Mouse (Mus musculus) limb, embryonic 11.5 days (tissue): ENCODE measurements at regions not wholly inside any gene's neighbourhood (a gene's known extent, or its start where the extent isn't known, plus 50 kb on each side); places are given as distances from the start of the nearest gene placed in this dataset.
"Not testable (repeated sequence)": the region's sequence is repeated elsewhere in the genome, so short reads cannot be mapped to it uniquely, and the experiment has no call there.

ENCODE experiments used
- ATAC-seq: fragments of 200-750 bp; cut with Nextera tagmentation; 2 replicates; pipeline ENCODE4 v1.8.0; 2017; ENCODE audit warnings: low read depth; ENCODE audit not compliant: insufficient number of reproducible peaks, low FRiP score, low TSS enrichment
- DNase-seq: peaks from one replicate; pipeline ENCODE4 v3.0.0-alpha.2; 2015; ENCODE audit warnings: low spot score
- H3K27ac ChIP-seq: fragments of 300-500 bp; sonication (generic); replicated peaks from 2 replicates; pipeline ENCODE4 v1.5.1; 2014; ENCODE audit warnings: low read depth, mild to moderate bottlenecking, low read length
- H3K27me3 ChIP-seq: fragments of 300-500 bp; sonication (generic); 2 replicates; pipeline ENCODE4 v1.6.1; 2014; ENCODE audit warnings: mild to moderate bottlenecking, low read length, mixed read lengths; ENCODE audit not compliant: control insufficient read depth, insufficient read depth
- H3K36me3 ChIP-seq: fragments of 300-500 bp; sonication (generic); 2 replicates; pipeline ENCODE4 v1.6.1; 2014; ENCODE audit warnings: mild to moderate bottlenecking, low read length, moderate library complexity, mixed read lengths; ENCODE audit not compliant: control insufficient read depth, insufficient read depth
- H3K4me1 ChIP-seq: fragments of 300-500 bp; sonication (generic); 2 replicates; pipeline ENCODE4 v1.6.1; 2014; ENCODE audit warnings: low read length, mixed read lengths; ENCODE audit not compliant: control insufficient read depth, insufficient read depth
- H3K4me2 ChIP-seq: fragments of 300-500 bp; sonication (generic); 2 replicates; pipeline ENCODE4 v1.6.1; 2014; ENCODE audit warnings: low read depth, mild to moderate bottlenecking, moderate library complexity; ENCODE audit not compliant: severe bottlenecking
- H3K4me3 ChIP-seq: fragments of 300-500 bp; sonication (generic); 2 replicates; pipeline ENCODE4 v1.5.1; 2014; ENCODE audit warnings: low read depth, low read length
- H3K9ac ChIP-seq: fragments of 300-500 bp; sonication (generic); 2 replicates; pipeline ENCODE4 v1.6.1; 2014; ENCODE audit warnings: mild to moderate bottlenecking, low read length
- H3K9me3 ChIP-seq: fragments of 300-500 bp; sonication (generic); 2 replicates; pipeline ENCODE4 v1.6.1; 2016; ENCODE audit warnings: low read length; ENCODE audit not compliant: control insufficient read depth
- WGBS: fragments of 180-500 bp; shearing (Covaris S2); extraction: QIAGEN DNeasy Blood & Tissue Kit; methylation state at CpG from one replicate; pipeline ENCODE4 v1.1.7; 2014; 5-methylcytosine and 5-hydroxymethylcytosine counted together

GRCm38 (mm10) chr3:18580911-18581626 is 632.9 kb downstream of the Cypt12 start:
- WGBS, result 69% methylated on average over 12 of the region's 12 CpGs
- ATAC-seq, H3K9me3 ChIP-seq, H3K27ac ChIP-seq, H3K36me3 ChIP-seq, H3K27me3 ChIP-seq, DNase-seq, H3K4me3 ChIP-seq, H3K9ac ChIP-seq, H3K4me2 ChIP-seq, H3K4me1 ChIP-seq: not testable (repeated sequence)

DNA sequence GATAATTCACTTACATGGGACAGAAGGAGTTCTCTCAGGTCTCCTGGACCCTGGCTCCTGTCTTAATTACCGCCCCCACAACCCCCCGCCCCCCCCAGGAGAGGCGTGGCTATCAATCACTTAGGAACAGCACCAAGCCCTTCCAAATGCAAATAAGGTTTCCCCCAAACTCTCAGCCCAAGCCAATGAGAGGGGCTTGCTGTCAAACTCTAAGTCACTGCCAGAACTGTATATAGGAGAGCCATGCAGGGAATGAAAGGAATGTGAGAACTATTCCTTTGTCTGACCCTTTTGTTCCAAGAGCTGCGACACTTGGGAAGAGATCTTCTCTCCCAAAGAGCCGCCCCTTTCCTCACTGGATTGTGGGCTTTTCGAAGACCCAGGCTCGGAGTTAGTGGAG is 672.4 kb downstream of the Cypt12 start:
- ATAC-seq (no peak), DNase-seq (no peak)
- Histone ChIP-seq H3K9me3 (no peaks in the 10 kb centered on the region), H3K27me3 (no peaks in the 10 kb centered on the region), H3K9ac (no peak overlapping the region), H3K4me1 (peaks cover 12% of the 10 kb centered on the region), H3K36me3 (no peaks in the 10 kb centered on the region), H3K27ac (no peak overlapping the region), H3K4me3 (no peak overlapping the region), H3K4me2 (no peak overlapping the region)
- 35% methylated on average over 7 of the region's 7 CpGs for WGBS

GRCm38 (mm10) chr3:18623831-18624304 is 675.7 kb downstream of the Cypt12 start:
- peaks cover 12% of the 10 kb centered on the region for H3K4me1 ChIP-seq
- H3K27ac ChIP-seq, result no peak overlapping the region
- H3K4me3 ChIP-seq, result no peak overlapping the region
- 5% methylated on average over 4 of the region's 4 CpGs for WGBS
- no peaks in the 10 kb centered on the region for H3K36me3 ChIP-seq
- ATAC-seq (peak; percentile 58; the same call in 1 of the 2 replicates), DNase-seq (peak; percentile 47)
- H3K4me2 ChIP-seq, result no peak overlapping the region
- no peaks in the 10 kb centered on the region for H3K27me3 ChIP-seq
- no peak overlapping the region for H3K9ac ChIP-seq
- no peaks in the 10 kb centered on the region for H3K9me3 ChIP-seq

GRCm38 (mm10) chr3:18624381-18625145 is 676.4 kb downstream of the Cypt12 start:
- H3K4me1 ChIP-seq, result peaks cover 12% of the 10 kb centered on the region
- WGBS, result 8% methylated on average over 10 of the region's 10 CpGs
- H3K4me3 ChIP-seq, result no peak overlapping the region
- H3K9me3 ChIP-seq, result no peaks in the 10 kb centered on the region
- H3K36me3 ChIP-seq, result no peaks in the 10 kb centered on the region
- DNase-seq (peak; percentile 45), ATAC-seq (no peak)
- H3K27me3 ChIP-seq, result no peaks in the 10 kb centered on the region
- H3K9ac ChIP-seq, result no peak overlapping the region
- peak overlapping the region; percentile 58 for H3K4me2 ChIP-seq
- no peak overlapping the region for H3K27ac ChIP-seq

DNA sequence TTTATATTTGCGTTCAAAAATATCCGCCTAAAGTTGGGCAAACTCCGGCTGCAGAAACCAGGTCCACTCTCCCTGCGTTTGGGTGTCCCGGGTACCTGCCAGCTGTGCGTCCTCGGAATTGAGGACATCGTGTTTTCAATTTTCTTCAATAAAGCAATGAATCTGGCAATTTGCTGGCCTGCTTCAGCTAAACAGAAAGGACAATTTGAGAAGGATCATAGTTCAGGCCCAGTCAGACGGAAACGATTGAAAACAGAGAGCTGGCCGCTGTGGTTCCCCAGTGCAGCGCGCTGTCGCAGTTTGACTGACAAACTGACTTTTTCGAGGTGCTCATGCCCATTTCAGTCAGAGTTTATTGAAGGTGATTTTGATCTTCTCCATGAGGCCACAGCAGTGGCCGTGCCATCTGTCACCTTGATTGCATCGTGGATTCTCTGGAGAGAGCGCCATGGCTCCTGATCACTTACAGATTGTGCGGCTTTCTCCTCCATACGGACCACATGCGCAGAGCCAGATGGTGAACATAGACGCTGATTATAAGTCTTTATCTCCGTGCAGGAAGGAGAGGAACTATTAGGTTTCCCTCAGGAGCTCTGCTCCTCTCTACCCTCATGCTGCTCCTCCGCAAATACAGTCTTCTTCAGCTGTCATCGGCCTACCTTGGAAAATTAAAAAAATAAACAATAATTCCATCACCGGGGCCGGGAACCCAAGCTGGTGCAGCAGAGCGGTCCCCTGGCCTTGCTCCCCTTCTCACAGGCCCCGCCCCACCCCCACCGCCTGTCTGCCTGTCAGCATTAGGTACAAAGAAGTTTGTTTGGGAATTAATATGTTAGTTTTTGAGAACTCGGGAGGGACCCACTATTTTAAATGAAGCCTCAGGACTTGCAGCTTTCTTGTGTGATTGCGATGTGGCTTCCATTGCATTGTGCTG is 677.5 kb downstream of the Cypt12 start:
- peak overlapping the region; percentile 58 for H3K4me2 ChIP-seq
- WGBS, result 1% methylated on average over 32 of the region's 32 CpGs
- peak overlapping the region; percentile 22 for H3K4me3 ChIP-seq
- 0 out of 2 replicates have a peak overlapping the region, but pooled peaks have one; percentile 2 for H3K27ac ChIP-seq
- DNase-seq (peak; percentile 74), ATAC-seq (peak; percentile 82)
- H3K36me3 ChIP-seq, result no peaks in the 10 kb centered on the region
- H3K9ac ChIP-seq, result peak overlapping the region; percentile 3
- H3K4me1 ChIP-seq, result peaks cover 12% of the 10 kb centered on the region
- H3K27me3 ChIP-seq, result no peaks in the 10 kb centered on the region
- H3K9me3 ChIP-seq, result no peaks in the 10 kb centered on the region

- H3K4me2 ChIP-seq, result no peak overlapping the region; the same call in 1 of the 2 replicates
- 42% methylated on average over 6 of the region's 6 CpGs for WGBS
- no peak for DNase-seq
These were observed 678.2 kb downstream of the Cypt12 start for GRCm38 (mm10) chr3:18626375-18626774.

DNA sequence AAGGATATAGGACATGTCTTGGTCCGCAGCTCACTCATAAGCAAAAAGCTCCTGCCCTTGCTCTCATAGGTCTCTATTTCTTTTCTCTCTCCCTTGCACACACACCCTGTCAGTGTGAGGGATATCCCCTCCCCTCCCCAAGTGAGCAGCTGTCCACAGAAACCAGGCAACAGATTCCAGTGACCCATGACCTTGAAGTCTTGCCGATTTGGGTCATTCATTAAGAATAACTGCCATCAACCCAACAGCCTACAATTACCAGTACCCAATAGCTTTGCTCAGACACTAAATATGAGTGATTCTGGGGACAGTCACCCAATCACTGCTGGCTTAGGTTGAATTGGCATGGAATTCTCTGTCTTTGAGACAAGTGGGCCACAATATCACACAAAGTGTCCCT is 678.6 kb downstream of the Cypt12 start:
- ATAC-seq (no peak), DNase-seq (no peak)
- WGBS, result 52% methylated on average over 2 of the region's 2 CpGs
- Histone ChIP-seq H3K4me3 (no peak overlapping the region), H3K36me3 (no peaks in the 10 kb centered on the region), H3K27me3 (no peaks in the 10 kb centered on the region), H3K9ac (no peak overlapping the region), H3K9me3 (no peaks in the 10 kb centered on the region), H3K27ac (no peak overlapping the region), H3K4me2 (no peak overlapping the region), H3K4me1 (peaks cover 12% of the 10 kb centered on the region)

More at GRCm38 (mm10) chr3:18626375-18626774, 678.2 kb downstream of the Cypt12 start:
- Histone ChIP-seq H3K4me3 (no peak overlapping the region), H3K27ac (no peak overlapping the region), H3K4me1 (peaks cover 12% of the 10 kb centered on the region), H3K36me3 (no peaks in the 10 kb centered on the region), H3K9me3 (no peaks in the 10 kb centered on the region), H3K27me3 (no peaks in the 10 kb centered on the region), H3K9ac (no peak overlapping the region)
- no peak for ATAC-seq

GRCm38 (mm10) chr3:18629233-18629632 is 681.0 kb downstream of the Cypt12 start:
- ATAC-seq (no peak), DNase-seq (no peak)
- Histone ChIP-seq H3K36me3 (no peaks in the 10 kb centered on the region), H3K27me3 (no peaks in the 10 kb centered on the region), H3K4me1 (peaks cover 3% of the 10 kb centered on the region; the same call in 1 of the 2 replicates), H3K4me3 (no peak overlapping the region), H3K27ac (no peak overlapping the region), H3K9me3 (no peaks in the 10 kb centered on the region), H3K4me2 (no peak overlapping the region), H3K9ac (no peak overlapping the region)
- WGBS, result 97% methylated on average over 2 of the region's 2 CpGs
